Comparison of ENCODE assay signal across 18 mouse cellular contexts in the genomic region with DNA sequence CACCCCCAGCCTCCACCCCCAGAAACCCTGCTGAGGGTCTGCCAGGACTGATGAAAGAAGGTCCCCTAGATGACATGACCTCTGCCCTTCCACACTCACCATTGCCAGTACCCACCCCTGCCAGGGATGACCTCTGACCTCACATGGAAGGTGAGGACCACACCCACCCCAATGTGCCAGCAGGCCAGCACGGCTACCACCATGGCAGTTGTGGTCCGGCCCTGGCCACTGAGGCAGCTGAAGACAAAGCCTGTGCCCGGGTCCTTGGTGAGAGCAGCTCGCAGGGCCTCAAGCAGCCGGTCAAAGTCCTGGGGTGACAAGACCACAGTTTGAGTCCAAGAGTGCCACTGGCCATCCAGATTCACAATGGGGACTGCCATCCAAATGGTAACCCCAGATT. TPM values are rescaled to one million over a fixed set of nuclear protein-coding genes. Genes with fewer than 3 reads are reported as not detected.
DNase-seq lines count a peak whose midpoint lies in the region; ATAC-seq lines count a peak whose summit lies in the region.
"Had no signal": no experiment of that assay in that cellular context is flagged by ENCODE, and none has a peak within 500 bp of the region (broad histone marks: within the 10 kb centered on the region; RNA-seq: fewer than 3 reads in every experiment).

No protein-coding gene starts in this region.

- H3K27ac ChIP-seq in embryonic facial prominence, embryonic 11.5 days (replicated peaks; ENCODE audit: low read depth, low read length): no peak overlapping the region
- no peak overlapping the region for H3K27ac ChIP-seq in embryonic facial prominence, embryonic 10.5 days (replicated peaks)
- H3K27ac ChIP-seq in heart, embryonic 12.5 days (ENCODE audit: poor library complexity, severe bottlenecking): no peak overlapping the region
- no peak overlapping the region for H3K27ac ChIP-seq in midbrain, embryonic 14.5 days (replicated peaks; ENCODE audit: low read depth, low read length)
- no peak overlapping the region for H3K27ac ChIP-seq in midbrain, embryonic 11.5 days (ENCODE audit: low read depth, low read length)
- H3K27ac ChIP-seq: embryonic facial prominence, embryonic 12.5 days; forebrain, embryonic 13.5 days; forebrain, embryonic 15.5 days had no signal

- H3K9me3 ChIP-seq in embryonic facial prominence, embryonic 11.5 days (replicated peaks; ENCODE audit: control insufficient read depth, low read length): no peaks in the 10 kb centered on the region
- H3K9me3 ChIP-seq in embryonic facial prominence, embryonic 10.5 days: no peaks in the 10 kb centered on the region
- H3K9me3 ChIP-seq in heart, embryonic 12.5 days (replicated peaks): no peaks in the 10 kb centered on the region
- no peaks in the 10 kb centered on the region for H3K9me3 ChIP-seq in midbrain, embryonic 14.5 days (ENCODE audit: control insufficient read depth, low read length)
- no peaks in the 10 kb centered on the region for H3K9me3 ChIP-seq in midbrain, embryonic 11.5 days (ENCODE audit: control insufficient read depth, low read length)
- H3K9me3 ChIP-seq: embryonic facial prominence, embryonic 12.5 days; forebrain, embryonic 13.5 days; forebrain, embryonic 15.5 days; G1E had no signal

- no peak overlapping the region for H3K9ac ChIP-seq in embryonic facial prominence, embryonic 11.5 days (replicated peaks; ENCODE audit: low read length)
- H3K9ac ChIP-seq in heart, embryonic 12.5 days: no peak overlapping the region
- no peak overlapping the region for H3K9ac ChIP-seq in midbrain, embryonic 14.5 days (replicated peaks; ENCODE audit: low read length)
- H3K9ac ChIP-seq in midbrain, embryonic 11.5 days (ENCODE audit: low read length): no peak overlapping the region
- H3K9ac ChIP-seq: embryonic facial prominence, embryonic 12.5 days; forebrain, embryonic 13.5 days; forebrain, embryonic 15.5 days; forebrain, postnatal 0 days had no signal

- H3K4me1 ChIP-seq in embryonic facial prominence, embryonic 11.5 days (ENCODE audit: control insufficient read depth, insufficient read depth, low read length): no peaks in the 10 kb centered on the region
- H3K4me1 ChIP-seq in embryonic facial prominence, embryonic 10.5 days: peaks cover 27% of the 10 kb centered on the region
- H3K4me1 ChIP-seq in heart, embryonic 12.5 days (replicated peaks): peaks cover 16% of the 10 kb centered on the region
- 0 out of 2 replicates have a peak, but pooled peaks cover 4% of the 10 kb centered on the region for H3K4me1 ChIP-seq in midbrain, embryonic 14.5 days (ENCODE audit: control insufficient read depth, insufficient read depth, low read length)
- H3K4me1 ChIP-seq in midbrain, embryonic 11.5 days (ENCODE audit: control insufficient read depth, insufficient read depth, low read length): no peaks in the 10 kb centered on the region

- 85% methylated on average over 5 of the region's 5 CpGs for WGBS in embryonic facial prominence, embryonic 11.5 days
- WGBS in embryonic facial prominence, embryonic 10.5 days: 91% methylated on average over 5 of the region's 5 CpGs
- WGBS in heart, embryonic 12.5 days: 90% methylated on average over 5 of the region's 5 CpGs
- WGBS in midbrain, embryonic 14.5 days: 88% methylated on average over 5 of the region's 5 CpGs
- 93% methylated on average over 5 of the region's 5 CpGs for WGBS in midbrain, embryonic 11.5 days

- 0 out of 2 replicates have a peak, but pooled peaks have one; percentile 14 for ATAC-seq in embryonic facial prominence, embryonic 11.5 days (replicated peaks; ENCODE audit: insufficient number of reproducible peaks, low FRiP score, low TSS enrichment, low read depth)
- 0 out of 2 replicates have a peak, but pooled peaks have one; percentile 16 for ATAC-seq in heart, embryonic 12.5 days (ENCODE audit: insufficient number of reproducible peaks, low FRiP score)
- 0 out of 2 replicates have a peak, but pooled peaks have one; percentile 18 for ATAC-seq in midbrain, embryonic 14.5 days (ENCODE audit: low FRiP score, low TSS enrichment)
- no peak for ATAC-seq in midbrain, embryonic 11.5 days (ENCODE audit: low FRiP score)
- ATAC-seq: Patski had no signal

- no peak for DNase-seq in embryonic facial prominence, embryonic 11.5 days (ENCODE audit: low spot score)
- DNase-seq in embryonic facial prominence, embryonic 10.5 days (ENCODE audit: low spot score): no peak
- no peak for DNase-seq in heart, postnatal 4 days
- DNase-seq in midbrain, embryonic 14.5 days: no peak
- DNase-seq in midbrain, embryonic 11.5 days (ENCODE audit: low spot score, missing footprints): no peak

- H3K4me2 ChIP-seq in embryonic facial prominence, embryonic 11.5 days (ENCODE audit: low read depth, low read length): no peak overlapping the region
- no peak overlapping the region for H3K4me2 ChIP-seq in heart, embryonic 12.5 days
- H3K4me2 ChIP-seq in midbrain, embryonic 14.5 days (ENCODE audit: low read length): no peak overlapping the region
- no peak overlapping the region for H3K4me2 ChIP-seq in midbrain, embryonic 11.5 days
- H3K4me2 ChIP-seq: embryonic facial prominence, embryonic 12.5 days; forebrain, embryonic 13.5 days; forebrain, embryonic 15.5 days had no signal

- no peak overlapping the region for H3K4me3 ChIP-seq in embryonic facial prominence, embryonic 11.5 days (ENCODE audit: low read depth, low read length)
- H3K4me3 ChIP-seq in embryonic facial prominence, embryonic 10.5 days: no peak overlapping the region
- H3K4me3 ChIP-seq in heart, embryonic 12.5 days: no peak overlapping the region
- no peak overlapping the region for H3K4me3 ChIP-seq in midbrain, embryonic 14.5 days (replicated peaks; ENCODE audit: low read depth, low read length)
- no peak overlapping the region for H3K4me3 ChIP-seq in midbrain, embryonic 11.5 days (ENCODE audit: low read depth, low read length)
- H3K4me3 ChIP-seq: embryonic facial prominence, embryonic 12.5 days; forebrain, embryonic 13.5 days; forebrain, embryonic 15.5 days had no signal

- no peaks in the 10 kb centered on the region for H3K36me3 ChIP-seq in embryonic facial prominence, embryonic 11.5 days (replicated peaks; ENCODE audit: control insufficient read depth, insufficient read depth, low read depth, low read length)
- peaks cover 37% of the 10 kb centered on the region for H3K36me3 ChIP-seq in embryonic facial prominence, embryonic 10.5 days (replicated peaks)
- peaks cover 72% of the 10 kb centered on the region for H3K36me3 ChIP-seq in heart, embryonic 12.5 days
- no peaks in the 10 kb centered on the region for H3K36me3 ChIP-seq in midbrain, embryonic 14.5 days (ENCODE audit: control insufficient read depth, insufficient read depth, low read length)
- no peaks in the 10 kb centered on the region for H3K36me3 ChIP-seq in midbrain, embryonic 11.5 days (ENCODE audit: control insufficient read depth, insufficient read depth, low read length)
- H3K36me3 ChIP-seq: forebrain, embryonic 15.5 days; G1E had no signal

- no peaks in the 10 kb centered on the region for H3K27me3 ChIP-seq in embryonic facial prominence, embryonic 11.5 days (ENCODE audit: control insufficient read depth, insufficient read depth, low read length)
- H3K27me3 ChIP-seq in embryonic facial prominence, embryonic 10.5 days (replicated peaks; ENCODE audit: low read depth, poor library complexity, severe bottlenecking): no peaks in the 10 kb centered on the region
- peaks cover 3% of the 10 kb centered on the region; the same call in 1 of the 2 replicates for H3K27me3 ChIP-seq in heart, embryonic 12.5 days (replicated peaks)
- H3K27me3 ChIP-seq in midbrain, embryonic 14.5 days (ENCODE audit: control insufficient read depth, insufficient read depth, low read length): no peaks in the 10 kb centered on the region
- no peaks in the 10 kb centered on the region for H3K27me3 ChIP-seq in midbrain, embryonic 11.5 days (ENCODE audit: control insufficient read depth, insufficient read depth, low read length)
- H3K27me3 ChIP-seq: CH12.LX; embryonic facial prominence, embryonic 12.5 days; forebrain, embryonic 13.5 days; forebrain, embryonic 15.5 days; Patski had no signal

RNA-seq across cellular contexts. Expression of a gene that starts 42.3 kb away (rescaled TPM):
- polyA plus RNA-seq in embryonic facial prominence, embryonic 11.5 days (2014; fragmentation: Nextera tagmentation; extraction: Ambion mirVana): 15.1 and 16.1 TPM in 2 replicates
- polyA plus RNA-seq in embryonic facial prominence, embryonic 10.5 days (2016; fragmentation: Nextera tagmentation; extraction: Ambion mirVana): 29.9 and 35.3 TPM in 2 replicates
- 33.9 and 37.4 TPM in 2 replicates for polyA plus RNA-seq in heart, embryonic 12.5 days (2016; fragmentation: Nextera tagmentation; extraction: Ambion mirVana)
- total RNA-seq in heart, postnatal 4 days (2021): 10 to 100 TPM; 38.1 to 38.9 TPM
- polyA plus RNA-seq in midbrain, embryonic 14.5 days (2014; fragmentation: Nextera tagmentation; extraction: Ambion mirVana): 16.5 and 18.7 TPM in 2 replicates
- 15.3 and 17.3 TPM in 2 replicates for polyA plus RNA-seq in midbrain, embryonic 11.5 days (2014; fragmentation: Nextera tagmentation; extraction: Ambion mirVana)
- total RNA-seq: G1E had no signal
- polyA plus RNA-seq: activated CD4-positive, CD25-positive, alpha-beta regulatory T cell, adult 4 months; CD4-positive, CD25-positive, alpha-beta regulatory T cell, adult 4 months had no signal

RNA-seq across cellular contexts. Expression of a gene that starts 43.4 kb away (rescaled TPM):
- polyA plus RNA-seq in embryonic facial prominence, embryonic 11.5 days (2014; fragmentation: Nextera tagmentation; extraction: Ambion mirVana): not detected in 2 replicates
- not detected in 2 replicates for polyA plus RNA-seq in embryonic facial prominence, embryonic 10.5 days (2016; fragmentation: Nextera tagmentation; extraction: Ambion mirVana)
- polyA plus RNA-seq in heart, embryonic 12.5 days (2016; fragmentation: Nextera tagmentation; extraction: Ambion mirVana): 0.10 TPM in 1 of 2 replicates, not detected in the other
- under 1 TPM in 1 of 2 experiments, not detected in 1; 0.09 TPM for total RNA-seq in heart, postnatal 4 days (2021)
- polyA plus RNA-seq in midbrain, embryonic 14.5 days (2014; fragmentation: Nextera tagmentation; extraction: Ambion mirVana): not detected in 2 replicates
- 0.07 TPM in 1 of 2 replicates, not detected in the other for polyA plus RNA-seq in midbrain, embryonic 11.5 days (2014; fragmentation: Nextera tagmentation; extraction: Ambion mirVana)
- total RNA-seq: forebrain, postnatal 0 days had no signal
- polyA plus RNA-seq: cerebellum, adult 2 months; cortical plate, adult 2 months; embryonic facial prominence, embryonic 12.5 days; forebrain, embryonic 11.5 days; forebrain, embryonic 13.5 days; forebrain, embryonic 15.5 days; forebrain, postnatal 0 days; G1E; Patski had no signal
